Mouse (Mus musculus): ENCODE measurements around the gene Ube2d1.

DNA sequence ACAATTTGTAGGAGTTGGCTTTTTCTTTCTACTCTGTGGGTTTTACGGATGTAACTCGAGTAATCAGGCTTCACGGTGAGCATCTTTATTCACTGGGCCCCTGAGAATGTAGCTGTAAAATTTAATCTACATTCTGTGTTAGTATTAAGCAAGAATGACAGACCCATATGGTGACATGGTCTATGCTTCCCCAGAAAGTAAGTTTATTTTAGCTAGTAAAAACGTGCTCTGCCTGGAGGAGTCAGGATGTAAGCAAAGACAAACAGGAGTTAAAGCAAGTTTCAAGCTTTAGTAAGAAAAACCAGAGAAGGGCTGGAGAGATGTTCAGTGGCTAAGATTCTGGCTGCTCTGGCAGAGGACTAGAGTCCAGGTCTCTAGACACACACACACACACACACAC is 31.9 kb downstream of the Ube2d1 start:
- no peak for TF ChIP-seq CTCF (IDR thresholded peaks at IDR 0.05; ENCODE audit: borderline replicate concordance, extremely low read depth, insufficient read depth, insufficient read length)
- no peak for TF ChIP-seq POLR2A (IDR thresholded peaks at IDR 0.05; ENCODE audit: borderline replicate concordance, extremely low read depth, insufficient read depth, insufficient read length, poor library complexity, severe bottlenecking)

All from brain, embryonic 14.5 days (tissue).